Mouse (Mus musculus) heart, embryonic 10.5 days (tissue): ENCODE measurements around the gene Myo1g. TPM values are rescaled to one million over a fixed set of nuclear protein-coding genes. Genes with fewer than 3 reads are reported as not detected.

ENCODE experiments used
- DNase-seq: peaks from one replicate; pipeline ENCODE4 v3.0.0-alpha.2; 2017; ENCODE audit warnings: low spot score
- H3K27ac ChIP-seq: fragments of 300-500 bp; sonication (generic); 2 replicates; pipeline ENCODE4 v1.5.1; 2016; ENCODE audit warnings: mild to moderate bottlenecking
- H3K27me3 ChIP-seq: fragments of 300-500 bp; sonication (generic); 2 replicates; pipeline ENCODE4 v1.6.1; 2016; ENCODE audit warnings: mild to moderate bottlenecking; ENCODE audit not compliant: poor library complexity, insufficient read depth, severe bottlenecking
- H3K36me3 ChIP-seq: fragments of 300-500 bp; sonication (generic); 2 replicates; pipeline ENCODE4 v1.6.1; 2016; ENCODE audit warnings: mild to moderate bottlenecking, moderate library complexity
- H3K4me1 ChIP-seq: fragments of 300-500 bp; sonication (generic); 2 replicates; pipeline ENCODE4 v1.6.1; 2016; ENCODE audit warnings: mild to moderate bottlenecking
- H3K4me3 ChIP-seq: fragments of 300-500 bp; sonication (generic); 2 replicates; pipeline ENCODE4 v1.5.1; 2016; ENCODE audit warnings: mild to moderate bottlenecking, moderate library complexity
- H3K9me3 ChIP-seq: fragments of 300-500 bp; sonication (generic); 2 replicates; pipeline ENCODE4 v1.6.1; 2016; ENCODE audit warnings: mild to moderate bottlenecking, moderate library complexity
- WGBS: fragments of 180-500 bp; shearing (Covaris S2); methylation state at CpG from one replicate; pipeline ENCODE4 v1.1.7; 2016; 5-methylcytosine and 5-hydroxymethylcytosine counted together
- polyA plus RNA-seq: library from polyadenylated mRNA; unstranded; fragments of >200 nt; fragmentation: Nextera tagmentation; extraction: Ambion mirVana; gene quantifications from 2 replicates; pipeline ENCODE4 v1.2.1, GENCODE M21; 2016

Myo1g gene
- polyA plus RNA-seq, 1 experiment from 2014 or later: 1.6 TPM

DNA sequence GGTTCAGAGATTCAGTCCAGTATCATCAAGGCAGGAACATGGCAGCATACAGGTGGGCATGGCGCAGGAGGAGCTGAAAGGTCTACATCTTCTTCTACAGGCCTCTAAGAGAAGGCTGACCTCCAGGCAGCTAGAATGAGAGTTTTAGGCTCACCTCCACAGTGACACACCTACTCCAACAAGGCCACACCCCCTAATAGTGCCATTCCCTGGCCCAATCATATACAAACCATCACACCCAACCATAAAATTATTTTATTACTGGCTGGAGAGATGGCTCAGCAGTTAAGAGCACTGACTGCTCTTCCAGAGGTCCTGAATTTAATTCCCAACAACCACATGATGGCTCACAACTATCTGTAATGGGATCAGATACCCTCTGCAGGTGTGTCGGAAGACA, 18.3 kb downstream of the Myo1g start:
- DNase-seq: no peak
- H3K4me1 ChIP-seq: no peaks in the 10 kb centered on the region
- WGBS: 96% methylated on average over 2 of the region's 2 CpGs
- no peaks in the 10 kb centered on the region for H3K27me3 ChIP-seq
- no peak overlapping the region for H3K27ac ChIP-seq
- no peaks in the 10 kb centered on the region for H3K36me3 ChIP-seq
- H3K9me3 ChIP-seq: no peaks in the 10 kb centered on the region
- no peak overlapping the region for H3K4me3 ChIP-seq

DNA sequence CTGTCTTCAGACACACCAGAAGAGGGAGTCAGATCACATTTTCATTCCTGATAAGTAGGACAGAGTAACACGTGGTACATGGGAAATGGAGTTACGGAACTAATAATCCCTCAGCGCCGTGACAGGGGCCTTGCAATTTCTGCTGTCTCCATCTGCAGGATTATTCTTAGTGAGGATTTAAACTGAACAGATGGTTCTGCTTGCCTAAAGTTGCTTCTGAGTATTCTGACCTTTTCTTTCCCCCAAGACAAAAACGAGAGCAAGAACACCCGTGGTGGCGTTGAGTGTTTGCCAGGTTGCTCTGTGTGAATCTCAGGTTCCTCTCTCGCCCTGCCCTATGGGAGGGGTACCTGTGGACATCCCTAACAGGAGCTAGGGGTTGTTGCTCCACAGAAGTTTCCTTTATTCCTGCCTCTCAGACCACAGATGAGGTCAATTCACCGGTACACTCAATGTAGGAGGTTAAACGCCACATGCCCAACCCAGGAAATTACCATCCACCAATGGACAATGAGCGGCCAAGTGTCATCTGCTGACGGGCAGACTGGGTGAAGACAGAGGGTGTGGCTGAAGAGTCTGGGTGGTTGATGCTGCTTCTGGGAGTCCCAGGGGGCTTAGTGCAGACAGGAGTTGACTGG, 23.3 kb downstream of the Myo1g start:
- Histone ChIP-seq H3K9me3 (no peaks in the 10 kb centered on the region), H3K27ac (no peak overlapping the region), H3K27me3 (no peaks in the 10 kb centered on the region), H3K36me3 (no peaks in the 10 kb centered on the region), H3K4me1 (no peaks in the 10 kb centered on the region), H3K4me3 (no peak overlapping the region)
- DNase-seq: no peak
- whole genome bisulfite sequencing: 68% methylated on average over 12 of the region's 12 CpGs

DNA sequence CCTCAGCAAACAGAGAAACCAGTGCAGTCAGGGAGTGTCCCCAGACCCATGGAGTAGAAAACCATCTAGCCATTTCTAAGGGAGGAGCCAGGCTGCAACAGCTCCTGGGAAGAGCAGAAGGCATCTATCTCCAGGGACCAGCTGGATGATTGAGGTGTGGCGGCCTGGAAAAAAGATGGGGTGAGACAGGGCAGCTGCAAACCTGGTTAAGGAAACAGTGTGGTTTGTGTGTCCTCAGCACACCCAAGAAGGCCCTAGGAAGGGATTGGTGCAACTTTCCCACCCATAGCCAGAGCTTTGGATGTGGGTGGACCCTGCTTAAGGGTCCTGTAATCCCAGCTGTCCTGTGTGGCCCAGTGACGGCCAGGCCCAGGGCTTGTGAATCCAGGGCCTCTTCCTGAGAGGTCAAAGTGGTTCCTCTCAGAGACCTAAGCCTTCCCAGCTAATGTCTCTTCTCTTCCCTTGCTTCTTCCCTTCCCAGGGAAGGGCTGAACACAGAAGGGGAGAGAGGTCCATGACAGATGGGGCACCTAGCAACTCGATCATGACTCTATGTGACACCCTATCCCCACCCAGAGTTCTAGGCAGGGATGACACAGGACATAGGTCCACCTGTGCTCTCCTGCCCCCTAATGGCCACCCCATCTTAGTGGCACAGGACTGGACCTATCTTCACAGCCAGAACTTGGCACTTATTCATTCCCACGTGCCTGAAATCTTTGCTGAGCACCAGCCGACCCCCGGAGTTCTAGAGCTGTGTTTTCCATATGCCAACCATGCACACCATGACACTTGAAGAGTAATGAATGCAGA, 30.9 kb downstream of the Myo1g start:
- no peak overlapping the region for H3K4me3 ChIP-seq
- H3K27ac ChIP-seq: no peak overlapping the region
- 51% methylated on average over 6 of the region's 6 CpGs for WGBS
- H3K9me3 ChIP-seq: no peaks in the 10 kb centered on the region
- H3K27me3 ChIP-seq: no peaks in the 10 kb centered on the region
- peaks cover 14% of the 10 kb centered on the region for H3K4me1 ChIP-seq
- no peak for DNase-seq
- H3K36me3 ChIP-seq: no peaks in the 10 kb centered on the region

DNA sequence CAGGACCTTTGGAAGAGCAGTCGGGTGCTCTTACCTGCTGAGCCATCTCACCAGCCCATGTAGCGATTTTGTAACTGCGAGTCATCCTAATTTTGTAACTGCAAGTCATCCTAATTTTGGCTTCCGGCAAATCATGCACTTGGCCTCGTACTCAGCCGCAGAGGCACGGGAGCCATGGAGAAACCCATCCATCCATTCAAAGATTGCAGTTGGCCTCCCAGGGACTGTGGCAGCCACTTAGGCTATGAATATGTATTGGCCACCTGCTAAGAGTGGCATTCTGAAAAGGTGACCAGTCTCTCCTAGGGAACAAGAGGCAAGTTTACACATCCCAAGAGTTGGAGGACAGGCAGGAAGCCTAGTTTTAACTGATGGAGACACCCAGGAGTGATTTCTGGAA, 31.5 kb downstream of the Myo1g start:
- H3K4me1 ChIP-seq: peaks cover 15% of the 10 kb centered on the region
- no peaks in the 10 kb centered on the region for H3K9me3 ChIP-seq
- H3K27ac ChIP-seq: no peak overlapping the region
- DNase-seq: no peak
- no peak overlapping the region for H3K4me3 ChIP-seq
- 91% methylated on average over 7 of the region's 7 CpGs for WGBS
- H3K36me3 ChIP-seq: no peaks in the 10 kb centered on the region
- H3K27me3 ChIP-seq: no peaks in the 10 kb centered on the region

DNA sequence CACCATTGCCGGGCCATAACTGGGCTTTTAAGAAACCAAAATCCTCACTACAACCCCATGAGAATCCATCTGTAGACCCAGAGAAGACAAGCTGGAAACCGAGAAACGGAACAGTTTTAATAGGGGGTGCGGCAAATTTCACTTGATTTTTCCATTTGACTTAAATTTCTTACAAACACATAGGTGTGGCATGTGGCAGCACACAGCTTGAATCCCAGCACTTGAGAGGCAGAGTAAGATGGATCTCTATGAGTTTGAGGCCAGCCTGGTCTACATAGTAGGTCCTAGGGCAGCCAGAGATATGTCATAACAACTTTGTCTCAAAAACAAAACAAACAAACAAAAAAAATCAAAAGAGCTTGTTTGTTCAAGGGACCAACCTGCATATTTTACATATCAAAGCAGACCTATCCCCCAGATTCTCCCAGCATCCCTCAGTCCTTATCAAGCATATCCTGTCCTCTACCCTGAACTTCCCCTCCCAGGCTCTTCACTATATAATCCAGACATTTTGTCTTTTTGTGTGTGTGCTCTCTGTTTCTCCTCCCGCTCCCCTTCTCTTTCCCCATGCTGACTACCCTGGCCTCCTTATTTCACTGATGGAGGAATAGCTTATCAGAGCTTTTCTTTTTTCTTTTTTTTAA, 32.6 kb downstream of the Myo1g start:
- H3K27ac ChIP-seq: no peak overlapping the region
- no peak for DNase-seq
- H3K4me3 ChIP-seq: no peak overlapping the region
- no peaks in the 10 kb centered on the region for H3K9me3 ChIP-seq
- no peaks in the 10 kb centered on the region for H3K36me3 ChIP-seq
- no peaks in the 10 kb centered on the region for H3K27me3 ChIP-seq
- peaks cover 18% of the 10 kb centered on the region for H3K4me1 ChIP-seq
- WGBS: 89% methylated on average over 5 of the region's 5 CpGs

DNA sequence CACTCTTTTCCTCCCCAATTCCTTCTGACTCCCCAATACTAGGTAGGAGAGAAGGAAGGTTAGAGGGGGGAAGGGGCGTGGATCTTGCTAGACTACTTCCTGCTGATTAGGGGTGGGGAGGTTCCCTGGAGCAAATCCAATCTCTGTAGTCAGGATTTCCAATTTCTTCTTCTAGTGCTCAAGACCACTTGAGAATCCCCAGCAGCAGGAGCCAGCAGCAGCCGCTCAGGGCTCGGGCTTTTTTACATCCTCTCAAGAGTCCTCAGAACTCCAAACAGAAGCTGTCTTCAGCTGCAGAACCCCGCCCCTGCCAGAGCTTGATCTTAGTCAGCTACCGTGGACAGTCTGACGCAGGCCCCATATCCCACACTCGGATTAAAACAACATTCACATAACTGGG, 33.3 kb downstream of the Myo1g start:
- WGBS: 39% methylated on average over 7 of the region's 7 CpGs
- Histone ChIP-seq H3K36me3 (no peaks in the 10 kb centered on the region), H3K27ac (no peak overlapping the region), H3K9me3 (no peaks in the 10 kb centered on the region), H3K4me3 (no peak overlapping the region), H3K27me3 (no peaks in the 10 kb centered on the region), H3K4me1 (peaks cover 21% of the 10 kb centered on the region)
- no peak for DNase-seq

DNA sequence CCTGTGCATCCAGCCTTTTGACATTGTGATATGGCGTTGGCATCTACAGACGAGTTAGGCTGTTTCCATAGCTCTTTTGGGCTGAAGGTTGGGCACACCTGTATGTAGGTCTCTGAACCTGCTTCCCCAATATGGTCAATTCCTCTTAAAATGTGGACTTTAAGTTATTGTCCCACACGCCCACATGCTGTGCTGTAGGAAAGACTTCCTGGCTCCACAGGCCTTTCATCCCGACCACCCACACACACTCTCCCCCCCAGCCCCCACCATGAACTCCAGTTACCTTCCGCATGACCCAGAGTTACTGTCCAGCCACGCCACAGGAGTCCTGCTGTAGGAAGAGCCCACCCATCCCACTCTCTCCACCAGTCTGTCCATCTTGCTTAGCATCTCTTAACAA, 33.8 kb downstream of the Myo1g start:
- DNase-seq: no peak
- Histone ChIP-seq H3K27me3 (no peaks in the 10 kb centered on the region), H3K27ac (no peak overlapping the region; the same call in 1 of the 2 replicates), H3K36me3 (no peaks in the 10 kb centered on the region), H3K4me1 (peaks cover 21% of the 10 kb centered on the region), H3K9me3 (no peaks in the 10 kb centered on the region), H3K4me3 (no peak overlapping the region)
- WGBS: 59% methylated on average over 6 of the region's 6 CpGs

DNA sequence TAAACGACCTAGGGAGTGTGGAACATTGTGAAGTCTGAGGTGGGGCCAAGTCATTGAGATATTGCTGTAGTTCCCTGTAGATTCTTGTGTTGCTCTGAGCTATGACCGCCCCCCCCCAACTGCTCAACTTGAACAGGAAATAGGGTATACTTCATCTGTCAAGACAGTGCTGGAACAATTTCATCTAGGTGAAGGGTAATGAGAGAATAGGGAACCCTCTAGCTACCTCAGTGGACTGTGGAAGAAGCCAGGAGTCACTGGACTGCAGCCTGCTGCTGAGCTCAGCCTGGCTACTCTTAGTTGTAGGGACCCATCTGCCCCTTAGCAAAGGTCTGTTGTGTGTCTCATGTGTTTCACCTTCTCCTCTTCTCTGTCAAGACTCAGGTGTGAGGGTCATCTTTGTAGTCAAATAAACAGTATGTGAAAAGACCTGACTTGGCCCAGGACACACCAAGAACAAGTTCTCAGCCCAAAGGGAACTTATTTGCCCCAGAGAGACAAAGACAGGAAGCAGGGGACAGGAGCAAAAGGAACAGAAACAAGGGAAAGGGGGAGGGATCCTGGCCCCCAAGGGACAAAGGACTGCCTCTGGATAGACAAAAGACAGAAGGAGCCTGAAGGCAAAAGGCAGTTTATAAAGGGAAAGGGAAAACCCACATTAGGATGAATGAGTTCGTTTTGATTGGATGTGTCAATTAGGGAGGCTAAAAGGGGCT, 36.4 kb downstream of the Myo1g start:
- Histone ChIP-seq H3K4me3 (no peak overlapping the region), H3K36me3 (no peaks in the 10 kb centered on the region), H3K27ac (peak overlapping the region; percentile 38; the same call in 1 of the 2 replicates), H3K27me3 (no peaks in the 10 kb centered on the region), H3K4me1 (peaks cover 21% of the 10 kb centered on the region), H3K9me3 (no peaks in the 10 kb centered on the region)
- DNase-seq: no peak
- 59% methylated on average over 3 of the region's 3 CpGs for WGBS

DNA sequence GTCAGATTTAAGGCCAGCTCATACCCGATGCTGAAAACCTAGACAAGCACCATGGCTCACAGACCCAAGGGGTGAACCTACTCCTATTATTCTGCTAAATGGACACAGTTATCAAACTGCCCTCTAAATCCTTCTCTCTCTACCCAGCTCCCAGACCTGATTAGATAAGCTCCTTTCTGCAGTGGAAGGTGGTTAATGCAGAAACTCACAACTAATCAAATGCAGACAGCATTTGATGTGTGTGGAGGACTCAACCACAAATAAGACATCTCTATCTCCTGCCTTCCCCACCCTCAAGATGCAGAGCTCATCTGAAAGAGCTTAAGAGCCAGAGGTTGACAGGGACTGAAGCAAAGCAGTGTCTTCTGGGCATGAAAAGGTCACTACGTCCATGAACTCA, 37.7 kb downstream of the Myo1g start:
- no peak overlapping the region for H3K4me3 ChIP-seq
- no peak for DNase-seq
- no peaks in the 10 kb centered on the region for H3K27me3 ChIP-seq
- no peak overlapping the region for H3K27ac ChIP-seq
- H3K4me1 ChIP-seq: peaks cover 21% of the 10 kb centered on the region
- H3K36me3 ChIP-seq: no peaks in the 10 kb centered on the region
- 58% methylated on average over 2 of the region's 2 CpGs for WGBS
- H3K9me3 ChIP-seq: no peaks in the 10 kb centered on the region

DNA sequence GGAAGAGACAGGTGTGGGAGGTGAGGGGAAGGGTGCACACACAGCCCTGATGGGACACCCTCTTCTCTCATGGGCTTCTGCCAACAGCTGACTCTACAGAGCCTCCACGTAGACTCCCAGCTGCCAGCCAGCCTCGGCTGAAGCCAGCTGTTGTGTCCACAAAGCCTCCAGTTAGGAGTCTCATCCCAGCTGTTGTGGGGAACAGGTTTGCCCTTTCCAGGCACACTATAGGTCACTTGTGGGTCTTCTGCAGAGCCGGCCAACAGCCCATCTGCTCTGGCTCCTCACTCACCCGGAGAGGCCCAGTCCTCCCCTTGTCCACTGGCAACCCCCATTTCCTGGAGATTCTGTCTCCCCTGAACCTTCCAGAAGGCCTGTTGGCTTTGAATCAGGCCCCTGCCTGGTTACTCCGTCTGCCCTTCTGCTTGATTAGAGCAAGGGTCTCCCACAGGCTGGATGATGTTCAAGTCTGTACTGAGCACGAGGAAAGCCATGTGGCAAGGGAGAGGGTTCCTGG, 39.0 kb downstream of the Myo1g start:
- no peak for DNase-seq
- 77% methylated on average over 6 of the region's 6 CpGs for WGBS
- H3K9me3 ChIP-seq: no peaks in the 10 kb centered on the region

DNA sequence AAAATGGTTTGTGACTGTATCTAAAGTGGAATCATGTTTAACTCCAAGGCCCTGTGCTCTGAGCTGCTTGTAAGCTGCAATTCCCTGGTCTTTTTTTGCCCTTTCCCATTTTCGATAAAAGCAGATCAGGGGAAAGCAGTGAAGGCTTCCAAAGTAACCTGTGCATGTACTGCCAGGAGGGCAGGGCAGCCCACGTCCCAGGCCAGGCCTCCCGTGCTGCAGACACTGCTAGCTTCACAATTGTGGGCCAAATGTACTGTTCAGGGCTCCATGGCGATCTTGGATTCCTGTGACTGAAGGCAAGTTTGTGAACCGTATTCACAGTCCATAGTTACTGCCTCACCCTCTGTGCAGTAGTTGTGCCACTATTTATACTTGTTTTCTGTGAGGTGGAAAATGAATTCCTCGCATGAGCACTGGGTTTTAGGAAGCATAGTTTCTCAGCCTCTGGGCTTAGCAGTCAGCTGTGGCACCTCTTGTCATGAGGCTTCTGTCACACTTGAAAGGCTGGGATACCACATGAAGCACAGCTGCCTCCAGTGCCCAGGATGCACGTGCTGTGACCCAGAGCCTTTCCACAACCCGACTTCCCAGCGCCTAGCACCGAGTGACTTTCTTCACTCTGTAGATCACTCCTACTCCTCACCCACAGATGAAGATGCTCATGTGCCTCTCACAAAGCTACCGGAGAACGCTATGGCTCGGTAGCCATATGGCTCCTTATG, 39.9 kb downstream of the Myo1g start:
- DNase-seq: no peak
- no peak overlapping the region for H3K4me3 ChIP-seq
- 78% methylated on average over 13 of the region's 13 CpGs for WGBS
- H3K4me1 ChIP-seq: peaks cover 11% of the 10 kb centered on the region
- H3K36me3 ChIP-seq: no peaks in the 10 kb centered on the region
- H3K27me3 ChIP-seq: no peaks in the 10 kb centered on the region
- H3K27ac ChIP-seq: no peak overlapping the region
- H3K9me3 ChIP-seq: no peaks in the 10 kb centered on the region

More for the DNA sequence above, 39.0 kb downstream of the Myo1g start:
- Histone ChIP-seq H3K27me3 (no peaks in the 10 kb centered on the region), H3K36me3 (no peaks in the 10 kb centered on the region), H3K27ac (no peak overlapping the region), H3K4me1 (peaks cover 12% of the 10 kb centered on the region), H3K4me3 (no peak overlapping the region)

DNA sequence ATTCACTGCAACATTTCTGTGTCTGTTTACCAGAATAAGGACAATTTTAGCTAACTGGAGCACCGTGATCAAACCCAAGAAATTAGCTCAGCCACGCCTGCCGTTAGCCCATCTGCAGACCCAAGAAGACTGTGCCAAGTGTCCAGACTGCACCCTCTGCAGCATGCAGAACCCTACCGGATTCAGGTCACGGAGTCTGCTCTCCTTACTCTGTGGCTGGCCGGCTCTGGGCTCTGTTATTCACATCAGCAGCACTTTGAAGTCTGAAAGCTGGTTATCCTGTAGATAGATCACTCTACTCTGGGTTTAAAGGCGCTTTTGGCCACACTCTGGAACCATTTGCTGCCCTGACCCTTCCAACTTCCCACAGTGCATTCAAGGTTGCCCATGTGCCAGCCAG, 40.6 kb downstream of the Myo1g start:
- peaks cover 10% of the 10 kb centered on the region for H3K4me1 ChIP-seq
- no peak overlapping the region for H3K4me3 ChIP-seq
- no peaks in the 10 kb centered on the region for H3K36me3 ChIP-seq
- H3K27ac ChIP-seq: no peak overlapping the region
- 73% methylated on average over 7 of the region's 7 CpGs for WGBS
- H3K27me3 ChIP-seq: no peaks in the 10 kb centered on the region
- H3K9me3 ChIP-seq: no peaks in the 10 kb centered on the region
- DNase-seq: no peak
